Mouse (Mus musculus): ENCODE data around the gene Osr1. TPM values are rescaled to one million over a fixed set of nuclear protein-coding genes. Genes with fewer than 3 reads are reported as not detected.

Osr1 gene
- total and polyA plus RNA-seq, 3 experiments: not detected

DNA sequence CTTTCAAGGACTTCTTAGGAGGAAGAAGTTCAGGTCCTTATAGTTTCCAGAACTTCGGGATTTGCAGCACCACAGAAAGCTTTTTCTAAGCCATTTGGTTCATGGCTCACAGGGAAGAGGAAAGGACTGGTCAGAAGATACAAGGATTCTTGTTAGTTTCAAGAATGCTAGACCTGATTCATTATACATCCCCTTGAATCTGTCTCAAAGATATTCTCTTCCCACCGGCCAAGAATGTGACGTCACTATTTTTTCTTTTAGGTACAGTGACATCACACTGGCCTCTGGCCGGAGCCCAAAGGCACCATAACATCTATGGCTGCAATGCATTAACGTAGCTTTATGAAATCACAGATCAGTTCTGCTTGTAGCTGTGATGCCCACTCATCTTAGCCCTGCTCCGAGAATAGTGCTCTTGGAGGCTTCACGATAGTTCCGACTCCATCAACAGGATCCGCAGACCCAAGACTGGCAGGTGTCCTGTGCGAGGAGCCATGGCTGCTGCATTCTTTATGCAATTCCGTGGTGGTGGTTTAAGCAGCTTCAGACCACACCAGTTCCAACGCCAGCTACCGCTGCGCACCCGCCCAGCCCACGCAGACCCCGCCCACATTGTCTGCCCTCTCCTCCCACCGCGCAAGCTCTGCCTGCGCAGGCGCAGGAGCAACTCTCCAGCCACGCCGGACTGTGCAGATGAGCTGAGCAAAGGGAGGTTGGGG is 14.6 kb downstream of the Osr1 start:
- H3K9ac ChIP-seq (ENCODE audit: control insufficient read depth, low read depth, low read length, poor library complexity, severe bottlenecking): no peak overlapping the region
- H3K4me1 ChIP-seq (ENCODE audit: control insufficient read depth in 1 of 2, insufficient read depth in 2 of 2, low read length in 2 of 2): no peaks in the 10 kb centered on the region
- DNase-seq (ENCODE audit: low read depth, low spot score): no peak
- TF ChIP-seq EP300 (IDR thresholded peaks at IDR 0.05; ENCODE audit: low read depth in 1 of 2, low read length in 2 of 2) (no peak), RAD21 (IDR thresholded peaks at IDR 0.05; ENCODE audit: low read depth, low read length) (no peak), ELF1 (IDR thresholded peaks at IDR 0.05; ENCODE audit: low read depth, low read length) (no peak), ZNF384 (IDR thresholded peaks at IDR 0.05; ENCODE audit: low read depth, low read length) (no peak), ZMIZ1 (IDR thresholded peaks at IDR 0.05; ENCODE audit: low read depth, low read length) (no peak), SMC3 (IDR thresholded peaks at IDR 0.05; ENCODE audit: low read depth, low read length) (no peak), CTCF (IDR thresholded peaks at IDR 0.05 in 2 of 3, conservative IDR thresholded peaks at IDR 0.05 in 1 of 3; ENCODE audit: control insufficient read depth in 1 of 3, insufficient read depth in 1 of 3, low read depth in 2 of 3, low read length in 3 of 3, poor library complexity in 1 of 3, severe bottlenecking in 1 of 3) (no peak), MXI1 (IDR thresholded peaks at IDR 0.05; ENCODE audit: low read depth, low read length) (no peak), RCOR1 (IDR thresholded peaks at IDR 0.05; ENCODE audit: low read depth, low read length) (no peak)
- no peak overlapping the region for H3K27ac ChIP-seq (ENCODE audit: control insufficient read depth, low read depth, low read length)
- no peaks in the 10 kb centered on the region for H3K9me3 ChIP-seq (replicated peaks; ENCODE audit: insufficient read depth, low read length)
- no peaks in the 10 kb centered on the region for H3K79me2 ChIP-seq (ENCODE audit: control insufficient read depth, insufficient read depth, low read length, poor library complexity)
- no peaks in the 10 kb centered on the region for H3K27me3 ChIP-seq (ENCODE audit: control insufficient read depth in 1 of 2, insufficient read depth in 2 of 2, low read length in 2 of 2)
- no peak overlapping the region for H3K4me3 ChIP-seq (ENCODE audit: control insufficient read depth in 1 of 2, insufficient read depth in 1 of 2, low read depth in 2 of 2, low read length in 2 of 2)
- H3K36me3 ChIP-seq (ENCODE audit: control insufficient read depth in 1 of 2, insufficient read depth in 2 of 2, low read length in 2 of 2): no peaks in the 10 kb centered on the region

DNA sequence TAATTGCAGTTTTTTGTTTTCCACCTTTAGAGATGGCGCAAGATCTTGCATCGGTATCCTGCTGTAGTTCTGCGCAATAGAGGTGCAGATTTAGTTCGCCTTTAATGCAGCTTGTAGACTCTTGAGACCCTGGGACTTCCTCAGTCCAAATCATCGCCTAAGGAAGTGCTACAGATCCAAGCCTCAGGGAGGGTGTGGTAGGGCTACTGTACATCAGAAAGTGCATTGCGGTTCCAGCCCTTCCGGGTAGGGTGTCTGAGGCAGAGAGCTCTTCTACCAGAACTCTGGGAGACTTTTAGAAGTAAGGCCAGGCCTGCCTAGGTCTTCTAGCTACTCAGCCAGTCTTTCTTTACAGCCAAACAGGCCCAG is 15.2 kb downstream of the Osr1 start:
- no peak overlapping the region for H3K27ac ChIP-seq (ENCODE audit: control insufficient read depth, low read depth, low read length)
- H3K4me1 ChIP-seq (ENCODE audit: control insufficient read depth in 1 of 2, insufficient read depth in 2 of 2, low read length in 2 of 2): no peaks in the 10 kb centered on the region
- no peak overlapping the region for H3K4me3 ChIP-seq (ENCODE audit: control insufficient read depth in 1 of 2, insufficient read depth in 1 of 2, low read depth in 2 of 2, low read length in 2 of 2)
- TF ChIP-seq HCFC1 (IDR thresholded peaks at IDR 0.05; ENCODE audit: low read depth, low read length): no peak
- no peak for TF ChIP-seq E2F4 (IDR thresholded peaks at IDR 0.05; ENCODE audit: borderline replicate concordance, low read depth, low read length)
- no peak for TF ChIP-seq ZC3H11A (IDR thresholded peaks at IDR 0.05; ENCODE audit: low read depth, low read length)
- no peak for TF ChIP-seq NELFE (IDR thresholded peaks at IDR 0.05; ENCODE audit: low read depth, low read length)
- TF ChIP-seq MEF2A (IDR thresholded peaks at IDR 0.05; ENCODE audit: extremely low read depth, insufficient replicate concordance, low read depth, low read length, poor library complexity, severe bottlenecking): no peak
- no peak for TF ChIP-seq UBTF (IDR thresholded peaks at IDR 0.05; ENCODE audit: borderline replicate concordance, insufficient read depth, low read depth, low read length)
- TF ChIP-seq MAX (IDR thresholded peaks at IDR 0.05; ENCODE audit: low read length): no peak
- TF ChIP-seq POLR2AphosphoS5 (IDR thresholded peaks at IDR 0.05; ENCODE audit: borderline replicate concordance, low read depth, low read length): no peak
- no peak for TF ChIP-seq TCF12 (IDR thresholded peaks at IDR 0.05; ENCODE audit: low read depth, low read length)
- H3K9me3 ChIP-seq (replicated peaks; ENCODE audit: insufficient read depth, low read length): no peaks in the 10 kb centered on the region
- no peaks in the 10 kb centered on the region for H3K79me2 ChIP-seq (ENCODE audit: control insufficient read depth, insufficient read depth, low read length, poor library complexity)
- H3K27me3 ChIP-seq (ENCODE audit: control insufficient read depth in 1 of 2, insufficient read depth in 2 of 2, low read length in 2 of 2): no peaks in the 10 kb centered on the region
- no peak for DNase-seq (ENCODE audit: low read depth, low spot score)
- H3K9ac ChIP-seq (ENCODE audit: control insufficient read depth, low read depth, low read length, poor library complexity, severe bottlenecking): no peak overlapping the region
- no peaks in the 10 kb centered on the region for H3K36me3 ChIP-seq (ENCODE audit: control insufficient read depth in 1 of 2, insufficient read depth in 2 of 2, low read length in 2 of 2)
